Mouse (Mus musculus) megakaryocyte-erythroid progenitor cell, adult 5 weeks (primary cell): Measurements from ENCODE around the gene Btd. TPM values are rescaled to one million over a fixed set of nuclear protein-coding genes. Genes with fewer than 3 reads are reported as not detected.

Source experiments
- polyA plus RNA-seq: library from polyadenylated mRNA; stranded (reverse); fragments of >175 nt; gene quantifications from 2 replicates; pipeline ENCODE4 v1.2.3, GENCODE M21; 2012

Btd gene
- 4.8 and 6.4 TPM in 2 replicates for polyA plus RNA-seq

GRCm38 (mm10) chr14:31640890-31641505 lies at the start of gene Btd, which contains the start of gene Hacl1:
Gene Btd, plus strand, starts transcription at chr14:31641028.
Gene Hacl1, minus strand, starts transcription at chr14:31641286.

GRCm38 (mm10) chr14:31591243-31591642 lies 49.6 kb upstream of the Btd start, which contains the start of gene Colq:
Gene Colq, minus strand, starts transcription at chr14:31591343.

GRCm38 (mm10) chr14:31640346-31640889 lies 410 bp upstream of the Btd start, which contains the start of gene Gm49387:
Gene Gm49387, minus strand, starts transcription at chr14:31640878.

Other genes starting within 250 kb of the Btd start
- 8.4 and 10.5 TPM in 2 replicates for gene Sh3bp5, start 204.9 kb upstream of the Btd start, polyA plus RNA-seq
- 190 and 197 TPM in 2 replicates for gene Eaf1, start 146.6 kb upstream of the Btd start, polyA plus RNA-seq
- gene Mettl6, start 146.0 kb upstream of the Btd start, polyA plus RNA-seq: 4.2 TPM in 2 replicates
- gene Colq, start 49.7 kb upstream of the Btd start, polyA plus RNA-seq: 0.11 and 0.25 TPM in 2 replicates
- gene Gm49387, start 150 bp upstream of the Btd start, polyA plus RNA-seq: not detected in 2 replicates
- gene Hacl1, start 258 bp downstream of the Btd start, polyA plus RNA-seq: 1.7 and 2.7 TPM in 2 replicates
- gene Ankrd28, start 189.6 kb downstream of the Btd start, polyA plus RNA-seq: 3.9 and 5.1 TPM in 2 replicates